Mouse (Mus musculus) stomach, adult 2 months (tissue): ENCODE measurements around the gene Olfr15. TPM values are rescaled to one million over a fixed set of nuclear protein-coding genes. Genes with fewer than 3 reads are reported as not detected.

Experiments
- polyA plus RNA-seq: library from polyadenylated mRNA; depleted of rRNA; stranded (reverse); fragments of >200 nt; gene quantifications from 2 replicates; pipeline ENCODE4 v1.2.3, GENCODE M21; 2012; rRNA removed

Olfr15 gene
- polyA plus RNA-seq = not detected in 2 replicates

DNA sequence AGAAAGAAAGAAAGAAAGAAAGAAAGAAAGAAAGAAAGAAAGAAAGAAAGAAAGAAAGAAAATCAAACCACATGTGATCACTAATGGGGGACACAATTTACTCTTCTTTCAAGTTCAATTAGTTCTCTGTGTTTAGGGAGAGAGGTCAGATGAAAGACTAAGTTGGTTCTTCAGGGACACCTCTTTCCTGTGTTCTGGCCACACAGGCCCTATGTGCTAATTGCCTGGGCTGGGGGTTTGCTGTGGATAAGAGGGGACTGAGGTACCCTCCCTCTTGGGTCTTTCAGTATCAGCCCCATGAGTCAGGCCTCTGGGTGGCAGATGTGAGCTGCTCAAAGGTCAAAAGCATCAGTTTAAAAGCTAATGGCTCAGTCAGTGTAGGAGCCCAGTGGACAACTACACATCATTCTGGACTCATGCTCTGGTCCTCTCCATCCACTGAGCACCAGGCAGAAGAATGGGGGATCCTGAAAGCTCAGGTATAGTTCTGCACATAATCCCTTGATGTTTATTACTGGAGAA, at the start of gene Olfr15:
TSS of gene Olfr15 (plus strand) at position 291 of the 522 bp plus-strand sequence.

DNA sequence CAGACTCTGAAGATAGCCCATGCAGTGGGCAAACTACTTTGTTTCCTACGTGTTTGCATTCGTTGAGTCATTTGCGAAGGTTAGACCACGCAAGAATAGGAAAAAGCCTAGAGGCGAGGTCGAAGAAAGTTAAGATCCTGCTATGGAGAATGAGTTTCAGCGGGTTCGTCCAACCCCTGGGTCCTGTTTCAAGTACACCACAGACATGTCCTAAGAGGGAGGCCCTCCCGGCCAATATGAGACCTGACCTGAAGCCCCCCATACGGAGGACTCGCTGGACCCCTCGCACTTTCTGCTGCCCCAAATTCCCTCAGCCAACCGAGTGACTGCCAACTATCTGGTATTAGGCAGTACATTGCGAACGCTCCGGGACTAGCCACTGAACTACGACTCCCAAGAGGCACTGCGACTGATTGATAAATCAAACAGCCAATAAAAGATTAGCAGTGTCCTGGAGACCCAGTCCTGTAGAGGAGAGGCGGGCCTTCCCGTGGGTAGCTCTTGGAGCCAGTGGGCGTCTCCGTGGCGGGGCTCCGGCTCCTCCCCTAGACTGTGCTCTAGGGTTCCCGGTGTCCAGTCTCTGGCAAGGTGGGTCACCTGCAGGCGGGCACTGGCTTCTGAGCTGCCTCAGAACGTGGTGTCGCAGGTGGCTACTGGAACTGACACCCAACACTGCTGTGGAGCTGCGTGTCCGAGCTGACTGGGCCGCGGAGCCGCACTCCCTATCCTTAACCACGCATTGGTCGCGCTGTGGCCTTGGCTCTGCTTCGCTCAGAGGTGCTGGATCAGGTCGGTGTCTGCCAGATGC, 16.2 kb downstream of the Olfr15 start, which contains the start of gene Zfp174:
TSS of gene Zfp174 (plus strand) at position 558 of the 808 bp plus-strand sequence.

GRCm38 (mm10) chr16:3872216-3873047, 41.8 kb downstream of the Olfr15 start, which contains the start of gene Naa60:
TSS of gene Naa60 (plus strand) at chr16:3872375.

DNA sequence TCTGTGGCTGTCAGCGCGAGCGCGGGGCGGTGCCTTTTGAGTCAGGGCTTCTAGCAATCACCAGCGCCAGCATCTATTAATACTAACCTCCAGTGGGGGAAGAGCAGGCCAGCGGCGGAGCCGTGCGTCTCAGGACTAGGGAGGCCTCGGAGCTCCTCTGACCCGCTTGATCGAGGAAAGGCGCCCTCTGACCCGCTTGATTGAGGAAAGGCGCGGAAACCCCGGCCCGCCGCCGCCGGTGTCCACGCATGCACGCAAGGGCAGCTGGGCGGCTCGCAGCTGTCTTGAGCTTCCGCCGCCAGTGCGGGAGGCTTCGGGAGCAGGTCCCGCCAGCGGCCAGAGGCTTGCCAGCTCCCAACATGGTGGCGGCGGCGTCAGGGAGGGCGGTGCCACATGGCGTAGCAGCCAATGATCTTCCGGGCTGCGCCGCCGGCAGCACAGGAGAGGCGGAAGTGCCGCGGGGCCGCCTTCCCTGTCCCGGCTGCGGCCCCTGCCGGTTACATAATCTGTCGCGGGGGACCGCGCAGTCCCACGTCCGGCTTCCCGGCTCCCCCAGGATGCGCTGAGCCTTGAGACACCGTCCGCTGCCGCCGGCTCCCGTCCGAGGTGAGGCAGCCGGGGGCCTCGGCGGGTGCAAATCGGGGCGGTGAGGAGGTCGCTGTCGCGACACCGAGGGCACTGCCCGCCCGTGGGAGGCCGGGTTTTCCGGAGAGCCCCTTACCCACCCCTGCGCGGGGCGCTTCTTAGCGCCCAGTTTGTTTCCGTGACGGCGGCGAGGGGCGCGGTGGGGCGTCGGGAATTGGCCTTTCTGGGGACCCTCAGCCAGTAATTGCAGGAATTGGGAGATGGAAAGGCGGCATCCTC, 53.8 kb downstream of the Olfr15 start, which contains the start of the genes Zfp597 and Gm20695:
TSS of gene Zfp597 (minus strand) at position 361 of the 864 bp plus-strand sequence.
TSS of gene Gm20695 (plus strand) at position 448 of the 864 bp plus-strand sequence.

Other genes with a start within 250 kb of the Olfr15 start
- not detected in 2 replicates for gene Olfr161, start 239.8 kb upstream of the Olfr15 start, polyA plus RNA-seq
- gene Mefv, start 112.8 kb upstream of the Olfr15 start, polyA plus RNA-seq = 0.05 and 0.13 TPM in 2 replicates
- gene Zfp263, start 86.8 kb upstream of the Olfr15 start, polyA plus RNA-seq = 2.3 and 2.7 TPM in 2 replicates
- 0.26 and 0.38 TPM in 2 replicates for gene Zfp174, start 16.4 kb downstream of the Olfr15 start, polyA plus RNA-seq
- 30.6 and 34.5 TPM in 2 replicates for gene Naa60, start 41.5 kb downstream of the Olfr15 start, polyA plus RNA-seq
- 0.62 and 0.76 TPM in 2 replicates for gene Zfp597, start 53.7 kb downstream of the Olfr15 start, polyA plus RNA-seq
- gene Gm20695, start 53.8 kb downstream of the Olfr15 start, polyA plus RNA-seq = not detected in 2 replicates
- 5.5 and 11.8 TPM in 2 replicates for gene 1700037C18Rik, start 77.8 kb downstream of the Olfr15 start, polyA plus RNA-seq
- gene Cluap1, start 77.9 kb downstream of the Olfr15 start, polyA plus RNA-seq = 1.4 and 1.9 TPM in 2 replicates
- gene Nlrc3, start 145.8 kb downstream of the Olfr15 start, polyA plus RNA-seq = 0.81 and 1.8 TPM in 2 replicates
- 4.7 and 6.4 TPM in 2 replicates for gene Slx4, start 172.9 kb downstream of the Olfr15 start, polyA plus RNA-seq
- gene Dnase1, start 206.1 kb downstream of the Olfr15 start, polyA plus RNA-seq = 0.08 and 0.14 TPM in 2 replicates
- gene Trap1, start 246.9 kb downstream of the Olfr15 start, polyA plus RNA-seq = 29.0 and 40.5 TPM in 2 replicates